Mouse (Mus musculus) T-cell, adult 2 months (primary cell): ENCODE results near the gene Tnfaip3.

ENCODE experiments used
- DNase-seq: peaks from one replicate; pipeline ENCODE4 v3.0.0; 2022; ENCODE audit warnings: low spot score

Gene Tnfaip3

DNA sequence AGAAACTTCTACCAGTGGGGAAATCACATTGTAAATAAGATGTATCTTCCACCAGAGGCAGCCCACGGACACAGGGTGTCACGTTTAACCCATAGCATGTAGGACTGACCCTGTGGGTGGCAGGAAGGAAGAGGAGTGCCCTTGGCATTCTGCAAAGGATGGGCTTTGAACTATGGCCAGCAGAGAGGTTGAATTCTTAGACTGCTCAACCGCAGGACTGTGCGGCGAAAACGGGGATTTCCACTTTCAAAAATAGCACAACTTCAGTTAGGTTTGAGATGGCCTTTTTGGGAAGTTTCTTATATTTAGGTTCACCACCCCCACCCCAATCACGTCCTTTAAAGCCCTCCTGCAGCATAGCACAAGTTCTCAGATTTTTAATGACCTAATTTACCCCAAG is 50.6 kb downstream of the Tnfaip3 start:
- peak; percentile 58 for DNase-seq

GRCm38 (mm10) chr10:18959777-18960492 is 55.5 kb downstream of the Tnfaip3 start:
- DNase-seq = no peak

DNA sequence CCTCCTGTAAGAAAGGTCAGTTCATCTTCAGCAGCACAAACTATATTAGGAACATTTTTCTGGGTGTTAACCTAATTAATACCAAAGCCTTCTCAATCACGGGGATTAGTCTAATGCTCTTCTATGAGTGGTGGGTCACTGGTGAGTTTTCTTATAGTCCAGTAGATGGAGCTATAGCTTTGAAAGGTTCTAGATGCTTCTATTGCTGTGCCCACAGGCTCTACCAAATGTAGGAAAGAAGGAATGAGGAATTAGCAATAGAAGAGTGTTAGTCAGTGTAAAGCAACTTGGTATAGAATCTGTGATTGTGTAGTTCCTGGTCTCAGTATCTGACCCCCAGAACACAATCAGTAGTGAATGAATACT is 61.8 kb downstream of the Tnfaip3 start:
- peak; percentile 10 for DNase-seq

DNA sequence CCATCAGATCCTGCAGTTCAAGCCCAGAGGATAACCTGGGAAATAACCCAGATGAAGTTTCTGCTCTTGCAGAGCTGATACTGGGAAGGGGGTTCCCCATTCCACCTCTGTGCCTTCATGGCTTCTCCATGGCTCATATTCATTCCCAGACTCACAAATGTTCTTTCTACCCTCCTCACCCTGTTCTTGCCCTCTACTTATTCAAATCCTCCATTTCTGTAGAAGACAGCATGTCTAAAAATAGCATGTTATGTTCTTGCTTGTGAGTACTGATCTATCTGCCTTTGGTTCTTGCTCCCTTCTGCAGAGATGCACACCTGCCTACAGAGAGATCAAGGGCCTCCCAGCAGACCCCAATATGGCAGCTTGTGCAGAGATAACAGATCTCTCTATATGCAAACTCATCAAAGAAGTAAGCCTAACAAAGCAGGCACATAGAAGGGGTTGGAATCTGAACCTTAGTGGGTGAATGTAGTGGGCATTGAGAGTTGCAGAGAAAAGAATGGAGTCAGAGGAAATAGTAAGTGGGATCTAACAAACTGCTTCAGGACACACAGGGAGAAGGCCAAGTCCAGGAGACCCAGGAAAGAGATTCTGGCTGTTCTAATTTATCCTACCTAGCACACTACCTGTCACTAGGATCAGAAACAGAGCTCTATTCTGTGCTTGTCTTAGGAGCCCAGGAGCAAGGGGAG is 62.3 kb downstream of the Tnfaip3 start:
- no peak for DNase-seq
